Mouse (Mus musculus) thymus, adult 18-20 months (tissue): ENCODE results near the gene Tcf7l1.

Experiments
- DNase-seq, 2 experiments: peaks; one replicate each; pipeline ENCODE4 v3.0.0; 2022; ENCODE audit warnings: mixed read lengths in 2 of 2

Tcf7l1 gene

GRCm38 (mm10) chr6:72658006-72658405 lies 131.0 kb downstream of the Tcf7l1 start:
- no peak for DNase-seq

GRCm38 (mm10) chr6:72656053-72656442 lies 133.0 kb downstream of the Tcf7l1 start:
- no peak for DNase-seq

- DNase-seq: no peak
These were observed 133.6 kb downstream of the Tcf7l1 start for GRCm38 (mm10) chr6:72655309-72656052.

- no peak for DNase-seq
These were observed 134.7 kb downstream of the Tcf7l1 start for GRCm38 (mm10) chr6:72654355-72654754.

GRCm38 (mm10) chr6:72653419-72653818 lies 135.6 kb downstream of the Tcf7l1 start:
- DNase-seq: no peak

- DNase-seq: no peak
These were observed 138.7 kb downstream of the Tcf7l1 start for GRCm38 (mm10) chr6:72650338-72650851.

- no peak for DNase-seq
These were observed 141.0 kb downstream of the Tcf7l1 start for GRCm38 (mm10) chr6:72648002-72648595.

- no peak for DNase-seq
These were observed 141.7 kb downstream of the Tcf7l1 start for GRCm38 (mm10) chr6:72647383-72647820.

- DNase-seq: no peak
These were observed 143.7 kb downstream of the Tcf7l1 start for GRCm38 (mm10) chr6:72645364-72645763.

- no peak for DNase-seq
These were observed 144.5 kb downstream of the Tcf7l1 start for GRCm38 (mm10) chr6:72644576-72644975.

- DNase-seq: no peak
These were observed 147.7 kb downstream of the Tcf7l1 start for GRCm38 (mm10) chr6:72641218-72641954.

GRCm38 (mm10) chr6:72636940-72637339 lies 152.1 kb downstream of the Tcf7l1 start:
- DNase-seq: no peak

GRCm38 (mm10) chr6:72635760-72636431 lies 153.2 kb downstream of the Tcf7l1 start:
- no peak for DNase-seq

GRCm38 (mm10) chr6:72634311-72634710 lies 154.7 kb downstream of the Tcf7l1 start:
- DNase-seq: no peak

GRCm38 (mm10) chr6:72631700-72632099 lies 157.4 kb downstream of the Tcf7l1 start:
- no peak for DNase-seq

- DNase-seq: no peak
These were observed 158.1 kb downstream of the Tcf7l1 start for GRCm38 (mm10) chr6:72630961-72631360.

- no peak for DNase-seq
These were observed 158.7 kb downstream of the Tcf7l1 start for GRCm38 (mm10) chr6:72630370-72630769.

- DNase-seq: no peak
These were observed 161.8 kb downstream of the Tcf7l1 start for GRCm38 (mm10) chr6:72627276-72627675.

GRCm38 (mm10) chr6:72626391-72626790 lies 162.7 kb downstream of the Tcf7l1 start:
- DNase-seq: no peak

GRCm38 (mm10) chr6:72623661-72624402 lies 165.2 kb downstream of the Tcf7l1 start:
- no peak for DNase-seq

- no peak for DNase-seq
These were observed 166.1 kb downstream of the Tcf7l1 start for GRCm38 (mm10) chr6:72622917-72623316.

GRCm38 (mm10) chr6:72620920-72621319 lies 168.1 kb downstream of the Tcf7l1 start:
- no peak for DNase-seq
